Mouse (Mus musculus) hindbrain, embryonic 15.5 days (tissue): Measurements from ENCODE around the gene Mllt3. TPM values are rescaled to one million over a fixed set of nuclear protein-coding genes. Genes with fewer than 3 reads are reported as not detected.

Experiments
- ATAC-seq: fragments of 200-750 bp; cut with Nextera tagmentation; 2 replicates; pipeline ENCODE4 v1.8.0; 2017; ENCODE audit warnings: low read depth, moderate number of reproducible peaks, moderate TSS enrichment; ENCODE audit not compliant: low FRiP score
- H3K27ac ChIP-seq: fragments of 300-500 bp; sonication (generic); replicated peaks from 2 replicates; pipeline ENCODE4 v1.5.1; 2015; ENCODE audit warnings: mild to moderate bottlenecking, inconsistent platforms
- H3K27me3 ChIP-seq: fragments of 300-500 bp; sonication (generic); 2 replicates; pipeline ENCODE4 v1.6.1; 2015; ENCODE audit warnings: control low read depth, inconsistent platforms
- H3K36me3 ChIP-seq: fragments of 300-500 bp; sonication (generic); 2 replicates; pipeline ENCODE4 v1.6.1; 2015; ENCODE audit warnings: control low read depth, inconsistent platforms
- H3K4me1 ChIP-seq: fragments of 300-500 bp; sonication (generic); replicated peaks from 2 replicates; pipeline ENCODE4 v1.6.1; 2015; ENCODE audit warnings: control low read depth, inconsistent platforms
- H3K4me2 ChIP-seq: fragments of 300-500 bp; sonication (generic); 2 replicates; pipeline ENCODE4 v1.6.1; 2015; ENCODE audit warnings: moderate library complexity, mild to moderate bottlenecking, inconsistent platforms
- H3K4me3 ChIP-seq: fragments of 300-500 bp; sonication (generic); 2 replicates; pipeline ENCODE4 v1.5.1; 2015; ENCODE audit warnings: mild to moderate bottlenecking, inconsistent platforms
- H3K9ac ChIP-seq: fragments of 300-500 bp; sonication (generic); 2 replicates; pipeline ENCODE4 v1.6.1; 2015; ENCODE audit warnings: inconsistent platforms
- H3K9me3 ChIP-seq: fragments of 300-500 bp; sonication (generic); 2 replicates; pipeline ENCODE4 v1.6.1; 2016; ENCODE audit warnings: control low read depth, inconsistent platforms
- WGBS: fragments of 180-500 bp; shearing (Covaris S2); methylation state at CpG from one replicate; pipeline ENCODE4 v1.1.7; 2015; 5-methylcytosine and 5-hydroxymethylcytosine counted together
- polyA plus RNA-seq: library from polyadenylated mRNA; unstranded; fragments of >200 nt; fragmentation: Nextera tagmentation; extraction: Ambion mirVana; gene quantifications from 2 replicates; pipeline ENCODE4 v1.2.1, GENCODE M21; 2015

Mllt3 gene
- polyA plus RNA-seq, 1 experiment from 2014 or later: 77.3 TPM

- Histone ChIP-seq H3K36me3 (no peaks in the 10 kb centered on the region), H3K9me3 (no peaks in the 10 kb centered on the region), H3K4me1 (peaks cover 12% of the 10 kb centered on the region), H3K27me3 (no peaks in the 10 kb centered on the region), H3K9ac (no peak overlapping the region), H3K4me3 (no peak overlapping the region), H3K27ac (0 out of 2 replicates have a peak overlapping the region, but pooled peaks have one; percentile 35), H3K4me2 (no peak overlapping the region)
- no peak for ATAC-seq
- 22% methylated on average over 2 of the region's 2 CpGs for WGBS
Observed at GRCm38 (mm10) chr4:87834310-87834709, 198.9 kb downstream of the Mllt3 start.

DNA sequence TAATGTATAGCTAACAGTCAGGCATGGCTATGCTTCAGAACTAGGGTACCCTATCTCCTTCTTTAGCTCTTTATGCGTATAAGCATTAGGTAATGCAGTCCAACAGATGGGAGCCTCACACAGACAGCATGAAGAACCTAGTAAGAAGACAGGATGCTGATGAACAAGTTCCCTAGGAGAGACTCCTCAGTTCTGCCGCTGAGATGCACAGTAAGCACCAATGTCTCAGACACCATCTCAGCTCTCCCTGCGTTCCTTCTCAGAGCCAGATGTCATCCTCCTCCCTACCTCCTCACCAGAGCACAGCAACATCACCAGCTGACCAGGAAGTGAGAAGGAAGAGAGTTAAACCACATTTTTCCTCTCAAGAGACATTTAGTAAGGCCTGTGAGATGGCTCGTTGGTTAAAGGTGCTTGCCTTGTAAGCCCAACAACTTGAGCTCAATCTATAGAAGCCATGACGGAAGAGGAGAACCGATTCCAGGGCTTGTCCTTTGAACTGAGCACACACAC is 202.3 kb downstream of the Mllt3 start:
- no peak overlapping the region for H3K4me3 ChIP-seq
- H3K9me3 ChIP-seq: no peaks in the 10 kb centered on the region
- ATAC-seq: no peak
- no peak overlapping the region for H3K4me2 ChIP-seq
- no peak overlapping the region for H3K27ac ChIP-seq
- H3K36me3 ChIP-seq: no peaks in the 10 kb centered on the region
- H3K9ac ChIP-seq: no peak overlapping the region
- H3K27me3 ChIP-seq: no peaks in the 10 kb centered on the region
- H3K4me1 ChIP-seq: peaks cover 12% of the 10 kb centered on the region
- 90% methylated on average over 6 of the region's 6 CpGs for WGBS

DNA sequence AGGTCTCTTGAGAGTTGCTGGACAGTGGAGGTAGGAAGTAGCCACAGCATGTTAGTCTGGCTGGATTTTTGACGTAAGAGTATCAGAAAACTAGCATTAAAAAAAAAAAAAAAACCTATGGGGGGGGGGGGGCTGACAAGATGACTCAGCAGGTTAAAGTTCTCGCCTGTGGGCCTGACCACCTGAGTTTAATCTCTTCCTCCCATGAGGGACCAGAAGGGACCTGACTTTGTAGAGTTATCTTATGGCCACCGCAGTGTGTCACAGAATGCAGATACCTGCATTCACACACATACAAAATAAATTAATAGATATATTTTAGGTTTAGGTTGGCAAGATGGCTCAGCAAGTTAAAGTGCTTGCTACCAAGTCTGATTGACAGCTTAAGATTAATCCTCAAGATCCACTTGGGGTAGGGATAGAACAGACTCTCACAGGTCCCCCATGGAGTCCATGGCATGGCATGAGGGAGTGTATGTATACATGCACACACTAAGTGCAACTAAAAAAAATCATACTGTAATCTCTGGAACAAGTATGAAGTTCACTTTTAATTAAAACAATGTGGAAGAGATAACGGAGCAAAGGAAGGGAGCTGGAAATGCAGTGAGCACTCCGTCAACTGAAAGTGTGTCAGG is 203.6 kb downstream of the Mllt3 start:
- Histone ChIP-seq H3K9me3 (no peaks in the 10 kb centered on the region), H3K27me3 (no peaks in the 10 kb centered on the region), H3K36me3 (no peaks in the 10 kb centered on the region), H3K27ac (no peak overlapping the region), H3K4me1 (peaks cover 5% of the 10 kb centered on the region; the same call in 1 of the 2 replicates), H3K9ac (no peak overlapping the region), H3K4me3 (no peak overlapping the region), H3K4me2 (no peak overlapping the region)
- ATAC-seq: peak; percentile 59; the same call in 1 of the 2 replicates
- WGBS: 90% methylated on average over 5 of the region's 5 CpGs

- Histone ChIP-seq H3K9ac (no peak overlapping the region), H3K27ac (no peak overlapping the region), H3K27me3 (no peaks in the 10 kb centered on the region), H3K4me3 (no peak overlapping the region), H3K9me3 (no peaks in the 10 kb centered on the region), H3K36me3 (no peaks in the 10 kb centered on the region), H3K4me1 (no peaks in the 10 kb centered on the region), H3K4me2 (no peak overlapping the region)
- no peak for ATAC-seq
- WGBS: 83% methylated on average over 5 of the region's 5 CpGs
Observed at GRCm38 (mm10) chr4:87826336-87826735, 206.8 kb downstream of the Mllt3 start.

DNA sequence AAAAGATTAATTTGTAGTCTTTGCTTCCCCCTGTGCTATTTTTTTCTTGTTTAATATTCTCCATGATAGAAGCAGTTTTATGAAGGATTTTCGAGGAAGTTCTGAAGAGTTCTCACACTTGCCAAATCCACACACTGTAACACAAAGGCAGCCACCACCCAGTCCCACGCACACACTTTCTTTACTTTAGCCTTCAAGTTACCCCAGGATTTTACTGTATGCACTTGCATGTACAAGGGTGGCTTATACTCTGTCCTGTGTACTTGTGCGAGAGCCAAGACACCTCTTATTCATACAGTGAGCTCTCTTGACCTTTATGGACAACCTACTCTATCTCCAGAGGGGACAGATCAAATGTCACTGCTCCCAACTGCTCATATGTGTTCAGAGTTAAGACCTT is 209.5 kb downstream of the Mllt3 start:
- no peak overlapping the region for H3K4me2 ChIP-seq
- peaks cover 7% of the 10 kb centered on the region; the same call in 1 of the 2 replicates for H3K4me1 ChIP-seq
- no peak for ATAC-seq
- no peaks in the 10 kb centered on the region for H3K27me3 ChIP-seq
- H3K9ac ChIP-seq: no peak overlapping the region
- no peaks in the 10 kb centered on the region for H3K36me3 ChIP-seq
- H3K27ac ChIP-seq: no peak overlapping the region
- no peak overlapping the region for H3K4me3 ChIP-seq
- H3K9me3 ChIP-seq: no peaks in the 10 kb centered on the region
- WGBS: 87% methylated on average over 3 of the region's 3 CpGs

GRCm38 (mm10) chr4:87823191-87823590 is 210.0 kb downstream of the Mllt3 start:
- H3K36me3 ChIP-seq: no peaks in the 10 kb centered on the region
- no peak for ATAC-seq
- no peak overlapping the region for H3K27ac ChIP-seq
- no peak overlapping the region for H3K4me3 ChIP-seq
- H3K9me3 ChIP-seq: no peaks in the 10 kb centered on the region
- 77% methylated on average over 6 of the region's 6 CpGs for WGBS
- H3K4me1 ChIP-seq: peaks cover 10% of the 10 kb centered on the region; the same call in 1 of the 2 replicates
- H3K9ac ChIP-seq: no peak overlapping the region
- H3K4me2 ChIP-seq: no peak overlapping the region
- H3K27me3 ChIP-seq: no peaks in the 10 kb centered on the region

DNA sequence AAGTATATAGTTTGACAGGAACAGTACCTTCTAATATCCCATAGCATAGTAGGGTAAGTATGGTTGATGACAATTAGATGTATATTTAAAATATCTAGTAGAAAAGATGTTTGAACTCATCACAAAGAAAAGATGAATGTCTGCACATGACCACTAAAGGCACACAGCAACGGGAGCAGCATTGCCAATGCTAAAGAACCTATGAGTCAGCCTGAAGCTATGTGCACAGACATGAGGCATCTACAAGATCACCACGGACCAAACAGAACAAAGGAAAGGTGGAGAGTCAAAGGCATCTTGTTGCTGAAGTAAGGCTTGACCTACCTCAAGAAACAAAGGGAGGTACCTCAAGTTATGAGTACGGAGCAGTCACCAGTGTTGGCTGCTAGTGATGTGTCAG is 212.3 kb downstream of the Mllt3 start:
- WGBS: 88% methylated on average over 3 of the region's 3 CpGs
- no peaks in the 10 kb centered on the region for H3K9me3 ChIP-seq
- H3K27me3 ChIP-seq: no peaks in the 10 kb centered on the region
- H3K27ac ChIP-seq: no peak overlapping the region
- H3K4me2 ChIP-seq: no peak overlapping the region
- H3K4me3 ChIP-seq: no peak overlapping the region
- no peak overlapping the region for H3K9ac ChIP-seq
- H3K4me1 ChIP-seq: peaks cover 10% of the 10 kb centered on the region; the same call in 1 of the 2 replicates
- no peak for ATAC-seq
- H3K36me3 ChIP-seq: no peaks in the 10 kb centered on the region

GRCm38 (mm10) chr4:87819182-87819581 is 214.0 kb downstream of the Mllt3 start:
- Histone ChIP-seq H3K27me3 (no peaks in the 10 kb centered on the region), H3K4me3 (no peak overlapping the region), H3K4me1 (peaks cover 10% of the 10 kb centered on the region; the same call in 1 of the 2 replicates), H3K9me3 (no peaks in the 10 kb centered on the region), H3K4me2 (no peak overlapping the region), H3K27ac (peak overlapping the region; percentile 4; the same call in 1 of the 2 replicates), H3K36me3 (no peaks in the 10 kb centered on the region), H3K9ac (no peak overlapping the region)
- WGBS: 40% methylated on average over 9 of the region's 9 CpGs
- no peak for ATAC-seq

DNA sequence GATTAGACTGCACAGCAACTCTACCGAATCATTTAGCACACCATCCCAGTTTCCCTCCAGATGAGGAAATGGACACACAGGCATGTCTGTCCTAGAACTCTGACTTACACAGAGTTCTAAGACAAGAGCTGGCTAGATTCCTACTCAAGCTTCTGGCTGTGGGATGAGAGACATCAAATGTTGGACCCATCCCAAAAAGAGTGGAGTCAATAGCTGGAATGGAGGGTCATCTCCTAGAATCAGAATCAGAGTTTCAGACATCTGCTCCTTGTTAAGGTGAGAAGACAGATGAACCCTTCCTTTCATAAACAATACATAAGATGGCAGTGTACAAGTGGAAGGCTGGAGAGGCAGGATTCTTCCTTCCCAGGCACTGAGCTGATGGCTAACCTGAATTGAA is 214.9 kb downstream of the Mllt3 start:
- H3K4me2 ChIP-seq: no peak overlapping the region
- no peaks in the 10 kb centered on the region for H3K27me3 ChIP-seq
- H3K4me3 ChIP-seq: no peak overlapping the region
- peaks cover 10% of the 10 kb centered on the region; the same call in 1 of the 2 replicates for H3K4me1 ChIP-seq
- no peak for ATAC-seq
- H3K9me3 ChIP-seq: no peaks in the 10 kb centered on the region
- 84% methylated on average over 1 of the region's 1 CpGs for WGBS
- no peak overlapping the region for H3K9ac ChIP-seq
- no peaks in the 10 kb centered on the region for H3K36me3 ChIP-seq
- 0 out of 2 replicates have a peak overlapping the region, but pooled peaks have one; percentile 26 for H3K27ac ChIP-seq

GRCm38 (mm10) chr4:87815465-87816108 is 217.6 kb downstream of the Mllt3 start:
- Histone ChIP-seq H3K4me2 (no peak overlapping the region), H3K36me3 (no peaks in the 10 kb centered on the region), H3K27me3 (no peaks in the 10 kb centered on the region), H3K27ac (no peak overlapping the region), H3K9ac (no peak overlapping the region), H3K4me1 (peaks cover 10% of the 10 kb centered on the region; the same call in 1 of the 2 replicates), H3K9me3 (no peaks in the 10 kb centered on the region), H3K4me3 (no peak overlapping the region)
- 87% methylated on average over 7 of the region's 7 CpGs for WGBS
- no peak for ATAC-seq

- 88% methylated on average over 2 of the region's 2 CpGs for WGBS
- no peaks in the 10 kb centered on the region for H3K4me1 ChIP-seq
- H3K27ac ChIP-seq: no peak overlapping the region
- H3K27me3 ChIP-seq: no peaks in the 10 kb centered on the region
- no peak overlapping the region for H3K4me3 ChIP-seq
- no peaks in the 10 kb centered on the region for H3K9me3 ChIP-seq
- no peak for ATAC-seq
- H3K4me2 ChIP-seq: no peak overlapping the region
- H3K36me3 ChIP-seq: no peaks in the 10 kb centered on the region
- H3K9ac ChIP-seq: no peak overlapping the region
Observed at GRCm38 (mm10) chr4:87811899-87812298, 221.3 kb downstream of the Mllt3 start.

GRCm38 (mm10) chr4:87806196-87806987 is 226.8 kb downstream of the Mllt3 start:
- H3K4me3 ChIP-seq: no peak overlapping the region
- ATAC-seq: no peak
- H3K36me3 ChIP-seq: no peaks in the 10 kb centered on the region
- H3K27me3 ChIP-seq: no peaks in the 10 kb centered on the region
- peaks cover 5% of the 10 kb centered on the region; the same call in 1 of the 2 replicates for H3K4me1 ChIP-seq
- no peaks in the 10 kb centered on the region for H3K9me3 ChIP-seq
- WGBS: 30% methylated on average over 6 of the region's 6 CpGs
- no peak overlapping the region for H3K27ac ChIP-seq
- H3K9ac ChIP-seq: no peak overlapping the region
- H3K4me2 ChIP-seq: no peak overlapping the region
